Mouse (Mus musculus): Measurements from ENCODE around the gene Tmem62. TPM values are rescaled to one million over a fixed set of nuclear protein-coding genes. Genes with fewer than 3 reads are reported as not detected.
"Not testable (repeated sequence)": the region's sequence is repeated elsewhere in the genome, so short reads cannot be mapped to it uniquely, and the experiment has no call there.

Tmem62 gene
- polyA plus RNA-seq, 1 experiment from 2014 or later, result 10.4 TPM

GRCm38 (mm10) chr2:120970045-120970539 is 6.7 kb upstream of the Tmem62 start:
- peak; percentile 32 for ATAC-seq
- WGBS, result under 1% methylated on average over 23 of the region's 23 CpGs
- Histone ChIP-seq H3K4me3 (replicated peaks; ENCODE audit: low read length) (peak overlapping the region; percentile 91), H3K9ac (replicated peaks; ENCODE audit: low read depth, low read length) (peak overlapping the region; percentile 95), H3K4me1 (replicated peaks; ENCODE audit: control insufficient read depth, insufficient read depth, low read length) (peaks cover 16% of the 10 kb centered on the region), H3K27me3 (replicated peaks; ENCODE audit: control insufficient read depth, insufficient read depth, low read length) (no peaks in the 10 kb centered on the region), H3K27ac (ENCODE audit: low read length) (peak overlapping the region; percentile 81), H3K9me3 (ENCODE audit: control insufficient read depth, low read length) (no peaks in the 10 kb centered on the region), H3K36me3 (ENCODE audit: control insufficient read depth, insufficient read depth) (no peaks in the 10 kb centered on the region), H3K4me2 (ENCODE audit: low read length) (peak overlapping the region; percentile 67)

- Histone ChIP-seq H3K4me3 (replicated peaks; ENCODE audit: low read length) (peak within 1 kb of the TSS; percentile 91), H3K4me2 (ENCODE audit: low read length) (peak within 1 kb of the TSS; percentile 67)
- under 1% methylated on average over 39 of the region's 39 CpGs for WGBS
These were observed 6.2 kb upstream of the Tmem62 start, which contains the start of gene Ubr1 for GRCm38 (mm10) chr2:120970559-120971080. Gene Ubr1, minus strand, starts transcription at chr2:120970715.

GRCm38 (mm10) chr2:120971766-120972165 is 5.1 kb upstream of the Tmem62 start:
- H3K4me2 ChIP-seq (ENCODE audit: low read length), result no peak overlapping the region
- WGBS, result 96% methylated on average over 4 of the region's 4 CpGs
- no peak overlapping the region for H3K4me3 ChIP-seq (replicated peaks; ENCODE audit: low read length)
- no peaks in the 10 kb centered on the region for H3K36me3 ChIP-seq (ENCODE audit: control insufficient read depth, insufficient read depth)
- H3K9ac ChIP-seq (replicated peaks; ENCODE audit: low read depth, low read length), result no peak overlapping the region
- no peaks in the 10 kb centered on the region for H3K27me3 ChIP-seq (replicated peaks; ENCODE audit: control insufficient read depth, insufficient read depth, low read length)
- H3K4me1 ChIP-seq (replicated peaks; ENCODE audit: control insufficient read depth, insufficient read depth, low read length), result peaks cover 18% of the 10 kb centered on the region
- no peak overlapping the region for H3K27ac ChIP-seq (ENCODE audit: low read length)
- H3K9me3 ChIP-seq (ENCODE audit: control insufficient read depth, low read length), result no peaks in the 10 kb centered on the region
- no peak for ATAC-seq

More at GRCm38 (mm10) chr2:120970559-120971080, 6.2 kb upstream of the Tmem62 start, which contains the start of gene Ubr1:
- H3K4me1 ChIP-seq (replicated peaks; ENCODE audit: control insufficient read depth, insufficient read depth, low read length), result peaks cover 16% of the 10 kb centered on the region
- no peaks in the 10 kb centered on the region for H3K36me3 ChIP-seq (ENCODE audit: control insufficient read depth, insufficient read depth)
- H3K9ac ChIP-seq (replicated peaks; ENCODE audit: low read depth, low read length), result peak within 1 kb of the TSS; percentile 95
- H3K27me3 ChIP-seq (replicated peaks; ENCODE audit: control insufficient read depth, insufficient read depth, low read length), result no peaks in the 10 kb centered on the region
- peak; percentile 94 for ATAC-seq
- H3K9me3 ChIP-seq (ENCODE audit: control insufficient read depth, low read length), result no peaks in the 10 kb centered on the region
- peak within 1 kb of the TSS; percentile 81 for H3K27ac ChIP-seq (ENCODE audit: low read length)

- not testable (repeated sequence) for H3K9me3 ChIP-seq (ENCODE audit: control insufficient read depth, low read length); H3K36me3 ChIP-seq (ENCODE audit: control insufficient read depth, insufficient read depth); H3K4me2 ChIP-seq (ENCODE audit: low read length); H3K4me3 ChIP-seq (replicated peaks; ENCODE audit: low read length); H3K27ac ChIP-seq (ENCODE audit: low read length); H3K9ac ChIP-seq (replicated peaks; ENCODE audit: low read depth, low read length); ATAC-seq; H3K27me3 ChIP-seq (replicated peaks; ENCODE audit: control insufficient read depth, insufficient read depth, low read length)
- peaks cover 18% of the 10 kb centered on the region for H3K4me1 ChIP-seq (replicated peaks; ENCODE audit: control insufficient read depth, insufficient read depth, low read length)
- WGBS, result 96% methylated on average over 8 of the region's 8 CpGs
These were observed 4.6 kb upstream of the Tmem62 start for GRCm38 (mm10) chr2:120972257-120972656.

GRCm38 (mm10) chr2:120972964-120973363 is 3.9 kb upstream of the Tmem62 start:
- Histone ChIP-seq H3K27ac (ENCODE audit: low read length) (no peak overlapping the region), H3K9me3 (ENCODE audit: control insufficient read depth, low read length) (no peaks in the 10 kb centered on the region), H3K4me1 (replicated peaks; ENCODE audit: control insufficient read depth, insufficient read depth, low read length) (peaks cover 18% of the 10 kb centered on the region), H3K4me3 (replicated peaks; ENCODE audit: low read length) (no peak overlapping the region), H3K4me2 (ENCODE audit: low read length) (no peak overlapping the region), H3K36me3 (ENCODE audit: control insufficient read depth, insufficient read depth) (no peaks in the 10 kb centered on the region), H3K9ac (replicated peaks; ENCODE audit: low read depth, low read length) (no peak overlapping the region), H3K27me3 (replicated peaks; ENCODE audit: control insufficient read depth, insufficient read depth, low read length) (no peaks in the 10 kb centered on the region)
- ATAC-seq, result no peak
- WGBS, result 23% methylated on average over 5 of the region's 5 CpGs

GRCm38 (mm10) chr2:120976308-120976707 is 509 bp upstream of the Tmem62 start:
- Histone ChIP-seq H3K4me1 (replicated peaks; ENCODE audit: control insufficient read depth, insufficient read depth, low read length) (peaks cover 9% of the 10 kb centered on the region), H3K27me3 (replicated peaks; ENCODE audit: control insufficient read depth, insufficient read depth, low read length) (no peaks in the 10 kb centered on the region), H3K4me3 (replicated peaks; ENCODE audit: low read length) (no peak overlapping the region), H3K9ac (replicated peaks; ENCODE audit: low read depth, low read length) (no peak overlapping the region), H3K4me2 (ENCODE audit: low read length) (no peak overlapping the region), H3K27ac (ENCODE audit: low read length) (no peak overlapping the region), H3K36me3 (ENCODE audit: control insufficient read depth, insufficient read depth) (no peaks in the 10 kb centered on the region), H3K9me3 (ENCODE audit: control insufficient read depth, low read length) (no peaks in the 10 kb centered on the region)
- no peak for ATAC-seq
- 60% methylated on average over 4 of the region's 4 CpGs for WGBS

- H3K9me3 ChIP-seq (ENCODE audit: control insufficient read depth, low read length), result no peaks in the 10 kb centered on the region
- peak overlapping the region; percentile 91 for H3K4me2 ChIP-seq (ENCODE audit: low read length)
- WGBS, result 78% methylated on average over 8 of the region's 8 CpGs
- ATAC-seq, result peak; percentile 35; the same call in 1 of the 2 replicates
- peak overlapping the region; percentile 85 for H3K4me3 ChIP-seq (replicated peaks; ENCODE audit: low read length)
- no peak overlapping the region; the same call in 1 of the 2 replicates for H3K27ac ChIP-seq (ENCODE audit: low read length)
- peaks cover 7% of the 10 kb centered on the region for H3K4me1 ChIP-seq (replicated peaks; ENCODE audit: control insufficient read depth, insufficient read depth, low read length)
- H3K27me3 ChIP-seq (replicated peaks; ENCODE audit: control insufficient read depth, insufficient read depth, low read length), result no peaks in the 10 kb centered on the region
- no peaks in the 10 kb centered on the region for H3K36me3 ChIP-seq (ENCODE audit: control insufficient read depth, insufficient read depth)
- peak overlapping the region; percentile 96 for H3K9ac ChIP-seq (replicated peaks; ENCODE audit: low read depth, low read length)
These were observed 1.3 kb downstream of the Tmem62 start for GRCm38 (mm10) chr2:120977926-120978692.

GRCm38 (mm10) chr2:120978693-120979037 is 1.8 kb downstream of the Tmem62 start:
- Histone ChIP-seq H3K27ac (ENCODE audit: low read length) (no peak overlapping the region), H3K9ac (replicated peaks; ENCODE audit: low read depth, low read length) (no peak overlapping the region)
- WGBS, result 37% methylated on average over 2 of the region's 2 CpGs

GRCm38 (mm10) chr2:120979819-120980218 is 3.0 kb downstream of the Tmem62 start:
- Histone ChIP-seq H3K9me3 (ENCODE audit: control insufficient read depth, low read length) (no peaks in the 10 kb centered on the region), H3K27ac (ENCODE audit: low read length) (no peak overlapping the region), H3K27me3 (replicated peaks; ENCODE audit: control insufficient read depth, insufficient read depth, low read length) (no peaks in the 10 kb centered on the region), H3K4me1 (replicated peaks; ENCODE audit: control insufficient read depth, insufficient read depth, low read length) (peaks cover 7% of the 10 kb centered on the region), H3K9ac (replicated peaks; ENCODE audit: low read depth, low read length) (no peak overlapping the region), H3K36me3 (ENCODE audit: control insufficient read depth, insufficient read depth) (no peaks in the 10 kb centered on the region), H3K4me2 (ENCODE audit: low read length) (no peak overlapping the region), H3K4me3 (replicated peaks; ENCODE audit: low read length) (no peak overlapping the region)
- WGBS, result 80% methylated on average over 1 of the region's 1 CpGs
- ATAC-seq, result no peak

More at GRCm38 (mm10) chr2:120978693-120979037, 1.8 kb downstream of the Tmem62 start:
- H3K9me3 ChIP-seq (ENCODE audit: control insufficient read depth, low read length), result no peaks in the 10 kb centered on the region
- H3K36me3 ChIP-seq (ENCODE audit: control insufficient read depth, insufficient read depth), result no peaks in the 10 kb centered on the region
- no peak for ATAC-seq
- no peaks in the 10 kb centered on the region for H3K27me3 ChIP-seq (replicated peaks; ENCODE audit: control insufficient read depth, insufficient read depth, low read length)
- no peak overlapping the region for H3K4me2 ChIP-seq (ENCODE audit: low read length)
- H3K4me3 ChIP-seq (replicated peaks; ENCODE audit: low read length), result no peak overlapping the region
- peaks cover 7% of the 10 kb centered on the region for H3K4me1 ChIP-seq (replicated peaks; ENCODE audit: control insufficient read depth, insufficient read depth, low read length)

All from forebrain, embryonic 16.5 days (tissue).